Mouse (Mus musculus) hindbrain, embryonic 14.5 days (tissue): ENCODE results near the gene Methig1. TPM values are rescaled to one million over a fixed set of nuclear protein-coding genes. Genes with fewer than 3 reads are reported as not detected.
A peak's percentile ranks its signal among the peaks of the same experiment; 100 is the strongest.

Experiments
- ATAC-seq: fragments of 200-750 bp; cut with Nextera tagmentation; 2 replicates; pipeline ENCODE4 v1.8.0; 2017; ENCODE audit warnings: moderate number of reproducible peaks, mild to moderate bottlenecking, moderate TSS enrichment, moderate library complexity; ENCODE audit not compliant: low FRiP score
- DNase-seq: peaks from one replicate; pipeline ENCODE4 v3.0.0-alpha.2; 2015; ENCODE audit warnings: low spot score
- H3K27ac ChIP-seq: fragments of 300-500 bp; sonication (generic); 2 replicates; pipeline ENCODE4 v1.5.1; 2014; ENCODE audit warnings: mild to moderate bottlenecking, moderate library complexity
- H3K27me3 ChIP-seq: fragments of 300-500 bp; sonication (generic); 2 replicates; pipeline ENCODE4 v1.6.1; 2014; ENCODE audit warnings: mild to moderate bottlenecking, low read length, mixed read lengths; ENCODE audit not compliant: control insufficient read depth, insufficient read depth
- H3K36me3 ChIP-seq: fragments of 300-500 bp; sonication (generic); replicated peaks from 2 replicates; pipeline ENCODE4 v1.6.1; 2014; ENCODE audit not compliant: control insufficient read depth, insufficient read depth
- H3K4me1 ChIP-seq: fragments of 300-500 bp; sonication (generic); replicated peaks from 2 replicates; pipeline ENCODE4 v1.6.1; 2014; ENCODE audit warnings: antibody characterized with exemption, low read length, mixed read lengths; ENCODE audit not compliant: control insufficient read depth, insufficient read depth
- H3K4me2 ChIP-seq: fragments of 300-500 bp; sonication (generic); replicated peaks from 2 replicates; pipeline ENCODE4 v1.6.1; 2014; ENCODE audit warnings: mild to moderate bottlenecking, moderate library complexity
- H3K4me3 ChIP-seq: fragments of 300-500 bp; sonication (generic); replicated peaks from 2 replicates; pipeline ENCODE4 v1.5.1; 2014; ENCODE audit warnings: mild to moderate bottlenecking, low read length
- H3K9ac ChIP-seq: fragments of 300-500 bp; sonication (generic); 2 replicates; pipeline ENCODE4 v1.6.1; 2014
- H3K9me3 ChIP-seq: fragments of 300-500 bp; sonication (generic); 2 replicates; pipeline ENCODE4 v1.6.1; 2016; ENCODE audit warnings: low read length; ENCODE audit not compliant: control insufficient read depth
- WGBS: fragments of 180-500 bp; shearing (Covaris S2); extraction: QIAGEN DNeasy Blood & Tissue Kit; methylation state at CpG from one replicate; pipeline ENCODE4 v1.1.7; 2014; 5-methylcytosine and 5-hydroxymethylcytosine counted together
- polyA plus RNA-seq: library from polyadenylated mRNA; unstranded; fragments of >200 nt; fragmentation: Nextera tagmentation; extraction: Ambion mirVana; gene quantifications from 2 replicates; pipeline ENCODE4 v1.2.1, GENCODE M21; 2014

Methig1 gene
- polyA plus RNA-seq, 1 experiment from 2014 or later: 0.27 TPM

GRCm38 (mm10) chr15:100423916-100424315, 71.0 kb downstream of the Methig1 start:
- no peak for ATAC-seq
- H3K27ac ChIP-seq: no peak overlapping the region
- peaks cover 26% of the 10 kb centered on the region for H3K4me1 ChIP-seq
- DNase-seq: no peak
- H3K36me3 ChIP-seq: no peaks in the 10 kb centered on the region
- no peaks in the 10 kb centered on the region for H3K9me3 ChIP-seq
- peaks cover 25% of the 10 kb centered on the region for H3K27me3 ChIP-seq
- H3K4me3 ChIP-seq: peak overlapping the region; percentile 98
- peak overlapping the region; percentile 96 for H3K4me2 ChIP-seq
- 3% methylated on average over 14 of the region's 14 CpGs for WGBS
- peak overlapping the region; percentile 85; the same call in 1 of the 2 replicates for H3K9ac ChIP-seq

- Histone ChIP-seq H3K9ac (peak within 1 kb of the TSS; percentile 85; the same call in 1 of the 2 replicates), H3K4me1 (peaks cover 26% of the 10 kb centered on the region), H3K36me3 (no peaks in the 10 kb centered on the region), H3K4me2 (peak within 1 kb of the TSS; percentile 96), H3K9me3 (no peaks in the 10 kb centered on the region), H3K27ac (no peak within 1 kb of the TSS), H3K4me3 (peak within 1 kb of the TSS; percentile 98), H3K27me3 (peaks cover 25% of the 10 kb centered on the region)
- peak; percentile 25 for DNase-seq
- no peak for ATAC-seq
- 32% methylated on average over 17 of the region's 17 CpGs for WGBS
Measured at GRCm38 (mm10) chr15:100424396-100425122, 71.6 kb downstream of the Methig1 start, which contains the start of gene Slc11a2. TSS of gene Slc11a2 (minus strand) at chr15:100425072.

GRCm38 (mm10) chr15:100428296-100428905, 75.5 kb downstream of the Methig1 start:
- H3K36me3 ChIP-seq: no peaks in the 10 kb centered on the region
- no peak overlapping the region for H3K27ac ChIP-seq
- H3K4me3 ChIP-seq: no peak overlapping the region
- no peak for ATAC-seq
- peaks cover 6% of the 10 kb centered on the region for H3K4me1 ChIP-seq
- H3K27me3 ChIP-seq: peaks cover 22% of the 10 kb centered on the region
- no peak overlapping the region for H3K9ac ChIP-seq
- H3K4me2 ChIP-seq: no peak overlapping the region
- DNase-seq: no peak
- H3K9me3 ChIP-seq: no peaks in the 10 kb centered on the region
- 88% methylated on average over 13 of the region's 13 CpGs for WGBS

GRCm38 (mm10) chr15:100429959-100430565, 77.1 kb downstream of the Methig1 start:
- no peak for DNase-seq
- Histone ChIP-seq H3K36me3 (no peaks in the 10 kb centered on the region), H3K9ac (no peak overlapping the region), H3K9me3 (no peaks in the 10 kb centered on the region), H3K27ac (no peak overlapping the region), H3K4me2 (no peak overlapping the region), H3K4me3 (no peak overlapping the region), H3K27me3 (peaks cover 7% of the 10 kb centered on the region), H3K4me1 (no peaks in the 10 kb centered on the region)
- WGBS: 64% methylated on average over 11 of the region's 11 CpGs
- no peak for ATAC-seq

- no peaks in the 10 kb centered on the region for H3K27me3 ChIP-seq
- no peak overlapping the region for H3K27ac ChIP-seq
- H3K4me1 ChIP-seq: no peaks in the 10 kb centered on the region
- no peak overlapping the region for H3K4me2 ChIP-seq
- no peaks in the 10 kb centered on the region for H3K9me3 ChIP-seq
- ATAC-seq (no peak), DNase-seq (no peak)
- no peak overlapping the region for H3K9ac ChIP-seq
- 83% methylated on average over 4 of the region's 4 CpGs for WGBS
- H3K36me3 ChIP-seq: no peaks in the 10 kb centered on the region
- H3K4me3 ChIP-seq: no peak overlapping the region
Measured at GRCm38 (mm10) chr15:100433234-100433633, 80.3 kb downstream of the Methig1 start.

Other genes with a start within 250 kb of the Methig1 start
- 12.2 and 13.2 TPM in 2 replicates for gene Atf1, start 125.3 kb upstream of the Methig1 start, polyA plus RNA-seq
- not detected in 2 replicates for gene Tmprss12, start 72.3 kb upstream of the Methig1 start, polyA plus RNA-seq
- 2.1 and 3.1 TPM in 2 replicates for gene Mettl7a1, start 49.0 kb upstream of the Methig1 start, polyA plus RNA-seq
- gene Mettl7a3, start 18.2 kb upstream of the Methig1 start, polyA plus RNA-seq: not detected in 2 replicates
- gene Mettl7a2, start 51 bp downstream of the Methig1 start, polyA plus RNA-seq: not detected in 2 replicates
- not detected in 2 replicates for gene Higd1c, start 11.4 kb downstream of the Methig1 start, polyA plus RNA-seq
- 0.13 and 0.15 TPM in 2 replicates for gene Gm5475, start 69.0 kb downstream of the Methig1 start, polyA plus RNA-seq
- 18.5 and 18.6 TPM in 2 replicates for gene Slc11a2, start 71.9 kb downstream of the Methig1 start, polyA plus RNA-seq
- gene Letmd1, start 115.9 kb downstream of the Methig1 start, polyA plus RNA-seq: 49.8 and 52.1 TPM in 2 replicates
- 43.1 and 46.1 TPM in 2 replicates for gene Csrnp2, start 142.3 kb downstream of the Methig1 start, polyA plus RNA-seq
- gene Tfcp2, start 198.9 kb downstream of the Methig1 start, polyA plus RNA-seq: 28.7 and 33.3 TPM in 2 replicates
- 41.7 and 43.3 TPM in 2 replicates for gene Pou6f1, start 246.8 kb downstream of the Methig1 start, polyA plus RNA-seq